Mouse (Mus musculus) skeletal muscle tissue, adult 2 months (tissue): ENCODE results near the gene Wtap.
A peak's percentile ranks its signal among the peaks of the same experiment; 100 is the strongest.
"Not testable (repeated sequence)": the region's sequence is repeated elsewhere in the genome, so short reads cannot be mapped to it uniquely, and the experiment has no call there.

Source experiments
- DNase-seq: peaks from one replicate; pipeline ENCODE4 v3.0.0-alpha.2; 2012; ENCODE audit warnings: low read depth, low spot score

Wtap gene

GRCm38 (mm10) chr17:12963476-12963875 lies 30.5 kb downstream of the Wtap start:
- DNase-seq = no peak

- peak; percentile 89 for DNase-seq
Measured at GRCm38 (mm10) chr17:12960331-12960873, 33.6 kb downstream of the Wtap start, which contains the start of gene Acat2. TSS of gene Acat2 (minus strand) at chr17:12960747.

GRCm38 (mm10) chr17:12959377-12959776 lies 34.6 kb downstream of the Wtap start:
- DNase-seq = not testable (repeated sequence)

GRCm38 (mm10) chr17:12956664-12957063 lies 37.3 kb downstream of the Wtap start:
- DNase-seq = no peak

GRCm38 (mm10) chr17:12949669-12950068 lies 44.3 kb downstream of the Wtap start:
- DNase-seq = no peak

GRCm38 (mm10) chr17:12942459-12943162 lies 51.4 kb downstream of the Wtap start:
- DNase-seq = no peak

- DNase-seq = no peak
Measured at GRCm38 (mm10) chr17:12941543-12942260, 52.3 kb downstream of the Wtap start.

- DNase-seq = no peak
Measured at GRCm38 (mm10) chr17:12940151-12940805, 53.7 kb downstream of the Wtap start, which contains the start of gene Acat3. TSS of gene Acat3 (minus strand) at chr17:12940600.

GRCm38 (mm10) chr17:12939377-12940148 lies 54.4 kb downstream of the Wtap start:
- not testable (repeated sequence) for DNase-seq

- no peak for DNase-seq
Measured at GRCm38 (mm10) chr17:12938077-12938476, 55.9 kb downstream of the Wtap start.

- no peak for DNase-seq
Measured at GRCm38 (mm10) chr17:12937412-12937970, 56.5 kb downstream of the Wtap start.

- DNase-seq = no peak
Measured at GRCm38 (mm10) chr17:12935719-12936118, 58.2 kb downstream of the Wtap start.

GRCm38 (mm10) chr17:12931576-12931975 lies 62.4 kb downstream of the Wtap start:
- DNase-seq = not testable (repeated sequence)

GRCm38 (mm10) chr17:12925703-12926180 lies 68.2 kb downstream of the Wtap start:
- DNase-seq = no peak

GRCm38 (mm10) chr17:12925001-12925400 lies 69.0 kb downstream of the Wtap start:
- DNase-seq = no peak

- no peak for DNase-seq
Measured at GRCm38 (mm10) chr17:12921073-12921472, 72.9 kb downstream of the Wtap start.
